Mouse (Mus musculus): Measurements from ENCODE around the gene Abcd3.
"Not testable (repeated sequence)": the region's sequence is repeated elsewhere in the genome, so short reads cannot be mapped to it uniquely, and the experiment has no call there.

Abcd3 gene

GRCm38 (mm10) chr3:121821559-121822143 lies 6.5 kb upstream of the Abcd3 start:
- in situ Hi-C loops (cut with MboI; ENCODE audit: low pct_unique_long_range_greater_than_20kb in 1 of 2, low sequenced_read_pairs in 2 of 2, unreplicated experiment in 1 of 2), result no loop called here

- in situ Hi-C loops (cut with MboI; ENCODE audit: low pct_unique_long_range_greater_than_20kb in 1 of 2, low sequenced_read_pairs in 2 of 2, unreplicated experiment in 1 of 2), result no loop called here
Measured at GRCm38 (mm10) chr3:121819693-121820200, 4.6 kb upstream of the Abcd3 start.

- in situ Hi-C loops (cut with MboI; ENCODE audit: low pct_unique_long_range_greater_than_20kb in 1 of 2, low sequenced_read_pairs in 2 of 2, unreplicated experiment in 1 of 2), result no loop called here
Measured at GRCm38 (mm10) chr3:121818736-121819396, 3.8 kb upstream of the Abcd3 start.

- in situ Hi-C loops (cut with MboI; ENCODE audit: low pct_unique_long_range_greater_than_20kb in 1 of 2, low sequenced_read_pairs in 2 of 2, unreplicated experiment in 1 of 2), result no loop called here
Measured at GRCm38 (mm10) chr3:121815549-121816235, 590 bp upstream of the Abcd3 start.

- in situ Hi-C loops (cut with MboI; ENCODE audit: low pct_unique_long_range_greater_than_20kb in 1 of 2, low sequenced_read_pairs in 2 of 2, unreplicated experiment in 1 of 2), result no loop called here
Measured at GRCm38 (mm10) chr3:121814413-121814864, 663 bp downstream of the Abcd3 start.

GRCm38 (mm10) chr3:121813834-121814233 lies 1.3 kb downstream of the Abcd3 start:
- in situ Hi-C loops (cut with MboI; ENCODE audit: low pct_unique_long_range_greater_than_20kb in 1 of 2, low sequenced_read_pairs in 2 of 2, unreplicated experiment in 1 of 2), result no loop called here

- in situ Hi-C loops (cut with MboI; ENCODE audit: low pct_unique_long_range_greater_than_20kb in 1 of 2, low sequenced_read_pairs in 2 of 2, unreplicated experiment in 1 of 2), result no loop called here
Measured at GRCm38 (mm10) chr3:121808246-121808645, 6.9 kb downstream of the Abcd3 start.

- in situ Hi-C loops (cut with MboI; ENCODE audit: low pct_unique_long_range_greater_than_20kb in 1 of 2, low sequenced_read_pairs in 2 of 2, unreplicated experiment in 1 of 2), result no loop called here
Measured at GRCm38 (mm10) chr3:121794214-121794613, 20.9 kb downstream of the Abcd3 start.

- in situ Hi-C loops (cut with MboI; ENCODE audit: low pct_unique_long_range_greater_than_20kb in 1 of 2, low sequenced_read_pairs in 2 of 2, unreplicated experiment in 1 of 2), result no loop called here
Measured at GRCm38 (mm10) chr3:121792246-121792645, 22.9 kb downstream of the Abcd3 start.

- in situ Hi-C loops (cut with MboI; ENCODE audit: low pct_unique_long_range_greater_than_20kb in 1 of 2, low sequenced_read_pairs in 2 of 2, unreplicated experiment in 1 of 2), result no loop called here
Measured at GRCm38 (mm10) chr3:121790442-121790841, 24.7 kb downstream of the Abcd3 start.

GRCm38 (mm10) chr3:121789790-121790189 lies 25.3 kb downstream of the Abcd3 start:
- in situ Hi-C loops (cut with MboI; ENCODE audit: low pct_unique_long_range_greater_than_20kb in 1 of 2, low sequenced_read_pairs in 2 of 2, unreplicated experiment in 1 of 2), result no loop called here

GRCm38 (mm10) chr3:121783020-121783419 lies 32.1 kb downstream of the Abcd3 start:
- in situ Hi-C loops (cut with MboI; ENCODE audit: low pct_unique_long_range_greater_than_20kb in 1 of 2, low sequenced_read_pairs in 2 of 2, unreplicated experiment in 1 of 2), result no loop called here

GRCm38 (mm10) chr3:121777943-121778342 lies 37.2 kb downstream of the Abcd3 start:
- in situ Hi-C loops (cut with MboI; ENCODE audit: low pct_unique_long_range_greater_than_20kb in 1 of 2, low sequenced_read_pairs in 2 of 2, unreplicated experiment in 1 of 2), result no loop called here

GRCm38 (mm10) chr3:121773336-121773735 lies 41.8 kb downstream of the Abcd3 start:
- in situ Hi-C loops (cut with MboI; ENCODE audit: low pct_unique_long_range_greater_than_20kb in 1 of 2, low sequenced_read_pairs in 2 of 2, unreplicated experiment in 1 of 2), result not testable (repeated sequence)

GRCm38 (mm10) chr3:121768770-121769169 lies 46.3 kb downstream of the Abcd3 start:
- in situ Hi-C loops (cut with MboI; ENCODE audit: low pct_unique_long_range_greater_than_20kb in 1 of 2, low sequenced_read_pairs in 2 of 2, unreplicated experiment in 1 of 2), result no loop called here

- in situ Hi-C loops (cut with MboI; ENCODE audit: low pct_unique_long_range_greater_than_20kb in 1 of 2, low sequenced_read_pairs in 2 of 2, unreplicated experiment in 1 of 2), result no loop called here
Measured at GRCm38 (mm10) chr3:121766818-121767217, 48.3 kb downstream of the Abcd3 start.

GRCm38 (mm10) chr3:121766048-121766447 lies 49.1 kb downstream of the Abcd3 start:
- in situ Hi-C loops (cut with MboI; ENCODE audit: low pct_unique_long_range_greater_than_20kb in 1 of 2, low sequenced_read_pairs in 2 of 2, unreplicated experiment in 1 of 2), result no loop called here

- in situ Hi-C loops (cut with MboI; ENCODE audit: low pct_unique_long_range_greater_than_20kb in 1 of 2, low sequenced_read_pairs in 2 of 2, unreplicated experiment in 1 of 2), result no loop called here
Measured at GRCm38 (mm10) chr3:121762056-121762852, 52.8 kb downstream of the Abcd3 start.

- in situ Hi-C loops (cut with MboI; ENCODE audit: low pct_unique_long_range_greater_than_20kb in 1 of 2, low sequenced_read_pairs in 2 of 2, unreplicated experiment in 1 of 2), result no loop called here
Measured at GRCm38 (mm10) chr3:121758373-121758772, 56.7 kb downstream of the Abcd3 start.
